Mouse (Mus musculus) gastrocnemius, postnatal 10 days (tissue): Measurements from ENCODE around the gene Man2a1. TPM values are rescaled to one million over a fixed set of nuclear protein-coding genes. Genes with fewer than 3 reads are reported as not detected.
"Not testable (repeated sequence)": the region's sequence is repeated elsewhere in the genome, so short reads cannot be mapped to it uniquely, and the experiment has no call there.

ENCODE experiments used
- DNase-seq: peaks from one replicate; pipeline ENCODE4 v3.0.0; 2021; ENCODE audit warnings: mixed read lengths
- total RNA-seq, 2 experiments: library from RNA; stranded (reverse); gene quantifications; 2 replicates each; pipeline ENCODE4 v1.2.3; 2021

The Man2a1 gene
- total RNA-seq, 2 experiments from 2014 or later = 26.8 to 35.2 TPM

DNA sequence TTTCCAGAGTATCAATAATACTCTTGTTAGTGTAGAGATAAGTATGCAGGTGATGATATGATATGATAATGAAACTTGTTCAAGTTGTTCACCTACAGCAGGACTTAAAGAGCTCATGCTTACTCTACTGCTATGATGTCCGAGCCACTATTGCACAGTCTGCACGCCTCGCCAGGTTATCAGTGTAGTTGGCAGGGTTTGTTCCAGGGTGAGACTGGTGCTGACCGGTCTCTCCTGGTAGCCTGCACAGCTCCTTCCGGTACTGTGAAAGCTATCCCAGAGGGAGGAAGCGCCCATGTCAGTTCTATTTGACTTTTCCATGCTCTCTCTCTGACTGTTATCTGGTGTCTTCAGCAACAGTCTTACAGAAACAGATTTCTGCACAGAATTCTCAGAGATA is 107.0 kb downstream of the Man2a1 start:
- DNase-seq = no peak

DNA sequence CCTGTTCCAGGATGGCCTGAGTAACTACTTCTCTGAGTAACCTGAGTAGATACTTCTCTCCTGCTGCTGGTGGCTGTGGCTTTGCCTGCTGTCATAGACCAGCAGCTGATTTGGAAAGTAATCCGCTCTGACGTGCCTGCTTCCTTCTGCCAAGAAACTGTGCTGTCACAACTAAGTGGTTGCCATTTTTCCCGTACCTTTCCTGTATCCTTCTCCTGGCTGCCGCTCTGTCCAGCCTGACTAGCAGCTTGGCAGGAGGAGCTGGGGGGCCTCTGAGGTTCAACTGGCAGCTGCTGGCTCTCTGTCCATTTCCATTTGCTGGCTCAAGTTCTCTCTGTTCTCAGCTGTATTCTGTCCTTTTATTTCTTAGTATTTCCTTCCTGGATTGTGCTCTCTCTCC is 115.8 kb downstream of the Man2a1 start:
- peak; percentile 50 for DNase-seq

DNA sequence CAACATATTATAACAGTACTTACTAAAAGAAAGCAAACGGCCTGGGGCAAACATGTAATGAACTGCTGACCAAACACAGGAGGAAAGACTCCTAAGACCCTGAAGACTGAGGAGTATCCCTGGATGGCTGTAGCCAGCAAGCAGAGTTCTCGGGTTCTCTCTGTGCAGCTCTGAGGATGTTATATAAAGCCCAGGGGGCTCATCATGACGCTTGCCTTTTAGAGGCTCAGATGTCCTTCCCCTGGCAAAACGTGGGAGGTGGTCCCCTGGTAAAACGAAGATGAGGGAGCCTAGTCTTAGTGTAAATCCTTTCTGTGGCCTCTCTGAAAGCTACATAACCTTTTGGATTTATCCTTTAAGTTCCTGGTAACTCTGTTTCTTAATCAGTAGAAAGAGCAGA is 119.2 kb downstream of the Man2a1 start:
- DNase-seq = no peak

DNA sequence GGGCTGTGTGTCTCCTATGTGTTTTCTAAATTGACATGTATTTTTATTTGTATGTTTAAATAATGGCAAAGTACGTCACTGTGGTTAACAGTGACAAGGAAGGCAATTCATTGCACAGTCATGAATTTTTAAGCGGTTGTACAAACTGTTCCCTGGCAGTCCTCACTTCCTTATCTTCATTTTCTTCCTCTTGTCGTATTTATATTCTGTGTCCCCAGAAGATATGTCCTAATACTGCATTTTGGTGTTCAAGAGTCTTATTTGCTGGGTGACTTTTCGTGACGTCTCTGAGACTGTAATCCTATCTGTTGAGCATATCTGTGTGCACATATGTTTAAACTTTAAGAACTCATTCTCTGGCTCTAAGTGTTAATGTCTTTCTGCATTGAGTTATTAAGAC is 120.6 kb downstream of the Man2a1 start:
- no peak for DNase-seq

DNA sequence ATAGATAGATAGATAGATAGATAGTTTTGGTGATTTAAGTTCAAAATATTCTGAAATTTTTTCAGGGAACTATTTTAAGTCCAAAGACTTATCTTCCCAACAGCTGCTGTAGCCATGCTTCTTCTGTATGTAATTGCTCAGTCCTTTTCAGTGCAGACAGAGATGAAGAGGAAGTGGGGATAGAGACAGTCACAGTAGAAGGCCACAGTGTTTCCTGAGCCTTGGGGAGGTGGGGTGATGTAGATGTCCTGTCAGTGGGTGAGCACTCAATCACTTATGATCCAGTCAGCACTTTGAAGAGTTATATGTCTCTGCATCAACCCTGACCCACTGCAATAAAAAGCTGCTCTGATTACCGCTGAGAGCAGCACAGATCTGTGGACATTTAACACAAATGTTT is 122.6 kb downstream of the Man2a1 start:
- DNase-seq = no peak

DNA sequence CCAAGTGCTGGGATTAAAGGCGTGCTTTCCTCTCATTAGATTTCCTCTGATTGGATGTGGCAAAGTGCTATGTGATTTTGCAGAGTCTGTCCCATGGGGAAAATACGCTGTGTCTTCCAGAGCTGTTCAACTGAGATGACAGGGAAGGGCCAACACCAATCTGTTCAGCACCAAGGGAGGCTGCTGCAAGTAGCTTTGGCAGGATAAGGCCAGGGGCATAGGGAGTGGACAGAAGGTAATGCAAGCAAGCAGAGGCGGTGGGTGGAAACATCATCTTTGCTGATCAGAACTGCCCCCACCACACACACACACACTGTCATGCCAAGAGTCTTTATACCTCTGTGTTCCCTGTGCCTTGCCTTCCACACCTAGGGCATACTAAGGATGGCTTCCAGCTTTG is 124.7 kb downstream of the Man2a1 start:
- DNase-seq = no peak

DNA sequence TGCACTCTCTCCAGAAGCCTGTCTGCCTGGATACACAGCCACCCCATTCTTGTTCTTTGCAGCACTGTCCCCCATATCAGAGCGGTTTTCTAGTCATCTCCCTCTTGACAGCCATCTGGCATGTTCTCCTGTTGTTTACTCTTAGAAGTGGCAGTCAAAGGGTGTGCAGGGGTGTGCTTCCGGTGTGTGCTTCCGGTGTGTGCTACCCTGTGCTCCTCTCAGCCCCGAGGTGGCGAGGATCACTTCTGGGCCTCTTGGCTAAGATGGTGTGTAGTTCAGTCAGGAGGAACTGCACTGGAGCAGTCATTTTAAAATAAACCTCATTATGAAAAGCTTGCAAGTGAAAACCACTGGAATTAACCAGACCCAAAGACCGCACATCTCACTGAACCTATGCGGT is 125.5 kb downstream of the Man2a1 start:
- no peak for DNase-seq

DNA sequence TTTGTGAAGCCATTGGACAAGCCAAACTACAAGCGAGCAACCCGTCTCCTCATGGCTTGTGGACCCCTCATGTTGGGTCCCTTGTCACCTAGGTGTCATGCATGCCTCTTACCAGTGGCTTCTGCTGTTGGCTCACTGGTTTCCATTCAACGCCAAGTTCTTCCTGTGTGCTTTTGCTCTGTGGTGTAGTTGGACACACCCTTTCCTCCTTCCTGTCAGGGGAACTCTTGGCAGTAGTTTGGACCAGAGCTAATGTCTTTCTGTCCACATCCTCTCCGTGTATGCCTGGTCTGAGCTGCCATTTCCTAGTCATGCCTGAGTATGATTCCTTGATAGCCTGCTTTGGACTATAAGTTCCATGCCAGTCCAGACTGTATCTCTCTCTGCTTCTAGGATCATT is 135.0 kb downstream of the Man2a1 start:
- no peak for DNase-seq

DNA sequence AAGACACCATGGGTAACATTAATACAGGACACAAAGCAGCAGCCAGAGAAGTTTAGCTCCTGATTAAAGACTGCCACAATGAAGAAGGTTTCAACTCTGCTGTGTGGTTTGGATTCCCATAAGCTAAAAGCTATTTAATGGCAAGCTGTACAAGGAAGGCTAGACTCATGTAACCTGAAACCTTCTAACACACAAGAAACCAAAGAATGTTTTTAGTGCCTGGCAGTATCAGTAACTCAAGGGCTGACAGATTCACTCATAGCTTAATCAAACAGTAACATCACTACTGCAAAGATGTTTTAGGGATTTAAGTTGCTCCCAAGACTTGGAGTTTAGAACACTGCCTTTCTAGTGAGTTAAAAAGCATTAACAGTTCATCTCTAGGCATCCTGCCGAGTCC is 137.4 kb downstream of the Man2a1 start:
- no peak for DNase-seq

DNA sequence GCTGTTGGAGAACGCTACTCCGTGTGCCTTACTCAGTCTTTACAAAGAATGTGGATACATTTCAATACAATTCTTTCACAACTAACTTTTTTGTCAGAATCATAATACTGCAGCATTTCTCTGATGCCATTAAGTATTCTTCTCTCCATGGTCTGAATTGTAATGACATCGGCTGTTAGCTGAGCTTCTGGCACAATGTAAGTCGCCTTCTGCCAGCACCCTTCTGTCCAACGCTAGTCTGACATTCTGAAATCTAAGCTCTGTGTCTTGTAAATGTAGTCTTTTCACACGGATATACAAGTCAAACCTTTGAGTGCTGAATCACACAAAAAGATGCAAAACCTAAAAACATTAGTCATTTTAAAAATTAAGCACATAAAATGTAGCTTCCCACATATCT is 138.6 kb downstream of the Man2a1 start:
- no peak for DNase-seq

DNA sequence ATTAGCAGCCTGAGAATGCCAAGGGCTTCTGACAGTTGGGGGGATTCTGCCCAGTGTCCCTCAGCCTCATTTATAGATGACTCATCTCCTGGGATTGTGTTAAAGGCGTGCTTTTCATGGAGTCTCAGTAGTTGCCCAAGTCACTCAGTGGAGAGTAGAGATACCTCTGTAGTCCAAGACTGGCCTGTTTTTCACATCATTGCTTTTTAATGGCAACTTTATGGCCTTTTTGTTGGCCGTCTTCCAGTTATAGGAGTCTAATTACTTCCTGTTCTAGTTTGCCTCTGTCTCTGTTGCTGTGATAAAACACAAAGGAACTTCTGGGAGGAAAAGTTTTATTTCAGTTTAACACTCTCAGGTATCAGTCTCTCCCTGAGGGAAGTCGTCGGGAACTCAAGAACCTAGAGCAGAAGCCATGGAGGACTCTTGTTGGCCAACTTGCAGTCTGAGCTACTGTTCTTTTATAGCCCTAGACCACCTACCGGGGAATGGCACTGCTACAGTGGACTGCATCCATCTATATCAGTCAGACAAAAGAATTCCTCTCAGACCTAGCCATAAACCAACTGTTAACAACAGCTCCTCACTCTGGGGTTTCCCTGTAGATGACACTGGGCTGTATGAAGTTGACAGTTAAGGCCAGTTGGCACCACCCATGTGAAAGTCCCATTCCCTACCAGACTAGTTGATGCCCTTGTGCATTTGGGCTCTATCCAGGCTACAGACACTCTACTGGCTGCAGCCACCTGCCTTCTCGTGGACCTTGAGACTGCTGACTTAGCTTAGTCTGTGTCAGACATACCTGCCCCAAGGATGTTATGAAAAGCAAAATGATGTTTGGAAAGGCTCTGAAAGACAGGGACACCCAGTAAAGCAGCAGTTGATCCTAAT is 142.4 kb downstream of the Man2a1 start:
- DNase-seq = no peak

DNA sequence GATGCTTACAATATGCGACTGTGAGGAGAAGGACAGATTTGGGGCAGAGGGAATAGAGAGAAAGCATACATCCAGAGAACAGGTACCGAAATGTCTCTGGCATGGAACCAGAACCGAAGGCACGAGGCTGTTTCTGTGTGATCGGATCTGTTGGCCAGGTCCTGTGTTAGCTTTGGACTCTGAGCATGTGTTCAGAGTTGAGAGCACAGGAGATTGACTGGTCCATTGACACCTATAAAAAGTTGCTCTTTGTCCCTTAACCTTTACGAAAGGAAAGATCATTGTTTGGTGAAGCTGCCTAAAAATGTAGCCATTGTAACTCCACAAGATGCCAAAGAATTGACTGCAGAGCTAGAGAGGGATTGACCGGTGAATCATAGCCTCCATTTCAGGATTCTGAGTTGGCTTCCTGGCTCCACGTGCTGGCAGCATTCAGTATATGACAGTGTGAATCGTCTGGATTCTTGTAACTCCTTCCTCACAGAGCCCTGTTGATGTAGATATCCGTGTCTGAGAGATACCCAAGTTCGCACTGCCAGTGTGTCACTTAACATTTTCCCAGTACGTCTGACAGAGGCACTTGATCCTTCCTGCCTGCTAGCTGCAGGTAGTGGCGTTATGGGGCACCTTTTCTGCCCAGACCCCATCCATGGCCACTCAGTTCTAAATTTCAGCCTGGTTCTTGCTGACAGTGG is 143.2 kb downstream of the Man2a1 start:
- no peak for DNase-seq

DNA sequence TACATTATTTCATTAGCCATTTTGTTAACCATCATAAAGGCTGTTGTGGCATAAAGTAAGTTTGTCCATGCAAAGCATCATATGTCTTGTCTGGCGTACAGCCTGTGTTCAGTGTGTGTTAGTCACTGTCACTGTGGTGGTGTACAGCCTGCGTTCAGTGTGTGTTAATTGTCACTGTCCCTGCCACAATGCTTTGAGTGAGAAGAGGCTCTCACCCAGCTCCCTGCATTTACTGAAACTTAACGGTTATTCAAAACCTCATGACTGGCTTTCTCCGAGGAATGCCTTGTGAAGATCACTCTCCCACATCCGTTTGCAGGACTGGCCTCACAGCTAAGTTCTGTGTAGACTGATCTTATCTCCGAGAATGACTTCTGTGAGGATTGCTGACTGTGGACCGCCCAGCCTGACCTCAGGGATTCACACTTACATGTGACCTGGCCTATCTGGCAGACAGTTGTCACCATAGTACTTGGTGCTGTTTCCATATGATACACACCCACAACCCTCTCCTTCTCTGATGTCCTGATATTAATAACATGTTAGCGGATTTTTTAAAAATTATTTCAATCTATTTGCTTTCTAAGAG is 146.2 kb downstream of the Man2a1 start:
- no peak for DNase-seq

DNA sequence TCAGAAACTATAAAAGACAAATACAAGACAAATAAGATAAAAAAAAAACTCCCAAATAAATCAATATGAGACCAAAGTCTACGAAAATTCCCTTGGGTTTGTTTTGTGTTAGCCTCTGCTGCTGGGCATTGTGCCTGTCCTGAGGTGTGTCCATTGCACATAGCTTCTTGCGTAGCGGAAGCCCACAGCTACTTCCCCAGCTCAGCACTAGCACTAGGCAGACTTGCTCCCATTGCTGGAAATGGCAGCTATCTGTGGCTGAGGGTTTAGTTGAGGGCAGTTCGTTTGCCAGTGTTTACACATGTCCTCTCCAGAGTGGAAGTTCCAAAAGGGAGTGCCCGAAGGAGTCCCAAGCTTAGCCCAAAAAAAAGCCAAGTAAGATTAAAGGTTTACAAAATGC is 146.9 kb downstream of the Man2a1 start:
- no peak for DNase-seq

DNA sequence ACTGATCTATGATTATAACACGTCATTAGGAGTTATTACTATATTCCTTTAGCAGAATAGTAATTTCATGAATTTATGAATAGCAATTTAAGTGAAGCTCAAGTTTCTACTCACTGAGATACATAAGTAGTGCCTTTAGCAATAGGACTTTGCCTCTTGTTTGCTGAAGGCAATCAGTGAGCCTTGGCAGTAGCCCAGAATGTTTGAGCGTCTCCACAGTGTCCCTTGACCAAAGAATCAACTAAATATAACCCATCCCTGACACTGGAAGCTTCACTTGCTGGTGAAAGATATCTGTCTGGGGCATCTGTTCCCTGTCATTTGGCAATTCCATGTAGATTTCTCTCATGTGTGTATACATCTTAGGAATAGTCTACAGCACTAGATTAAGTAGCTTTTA is 147.6 kb downstream of the Man2a1 start:
- DNase-seq = peak; percentile 12

DNA sequence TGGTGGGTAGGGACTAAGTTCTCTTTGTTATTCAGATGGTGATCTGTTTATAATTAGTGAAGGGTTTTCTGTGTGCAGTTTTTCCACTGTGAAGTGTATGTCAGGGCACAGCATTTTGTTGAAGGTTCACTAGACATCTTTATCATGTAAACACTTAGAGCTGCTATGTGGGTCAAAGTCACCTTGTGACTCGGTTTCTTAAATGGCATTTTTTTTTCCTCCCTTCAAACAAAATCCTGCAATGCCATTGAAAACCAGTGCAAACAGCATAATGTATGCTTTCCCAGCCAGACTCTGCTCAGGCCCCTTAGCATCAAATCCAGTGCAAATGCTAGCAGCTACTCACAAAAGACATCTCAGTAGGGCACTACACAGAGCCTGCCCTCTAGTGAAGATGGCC is 148.6 kb downstream of the Man2a1 start:
- no peak for DNase-seq

DNA sequence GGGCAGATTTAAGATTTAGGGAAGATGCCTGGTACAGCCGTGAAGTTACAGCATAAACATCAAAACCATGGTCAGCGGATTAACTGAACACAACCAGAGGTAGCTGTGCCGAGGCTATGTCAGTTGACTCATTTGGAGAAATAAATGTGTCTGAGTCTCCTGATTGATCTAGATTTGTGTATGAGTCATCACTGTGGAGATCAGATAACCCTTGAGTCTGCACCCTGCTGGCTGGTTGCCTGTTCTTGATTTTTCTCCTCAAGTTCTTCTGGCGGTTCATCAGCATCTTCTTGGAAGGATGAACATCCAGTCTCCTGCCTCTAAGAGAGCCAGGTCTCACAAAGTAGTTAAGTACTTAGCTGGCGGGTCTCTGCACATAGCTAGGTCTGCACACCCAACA is 150.7 kb downstream of the Man2a1 start:
- no peak for DNase-seq

DNA sequence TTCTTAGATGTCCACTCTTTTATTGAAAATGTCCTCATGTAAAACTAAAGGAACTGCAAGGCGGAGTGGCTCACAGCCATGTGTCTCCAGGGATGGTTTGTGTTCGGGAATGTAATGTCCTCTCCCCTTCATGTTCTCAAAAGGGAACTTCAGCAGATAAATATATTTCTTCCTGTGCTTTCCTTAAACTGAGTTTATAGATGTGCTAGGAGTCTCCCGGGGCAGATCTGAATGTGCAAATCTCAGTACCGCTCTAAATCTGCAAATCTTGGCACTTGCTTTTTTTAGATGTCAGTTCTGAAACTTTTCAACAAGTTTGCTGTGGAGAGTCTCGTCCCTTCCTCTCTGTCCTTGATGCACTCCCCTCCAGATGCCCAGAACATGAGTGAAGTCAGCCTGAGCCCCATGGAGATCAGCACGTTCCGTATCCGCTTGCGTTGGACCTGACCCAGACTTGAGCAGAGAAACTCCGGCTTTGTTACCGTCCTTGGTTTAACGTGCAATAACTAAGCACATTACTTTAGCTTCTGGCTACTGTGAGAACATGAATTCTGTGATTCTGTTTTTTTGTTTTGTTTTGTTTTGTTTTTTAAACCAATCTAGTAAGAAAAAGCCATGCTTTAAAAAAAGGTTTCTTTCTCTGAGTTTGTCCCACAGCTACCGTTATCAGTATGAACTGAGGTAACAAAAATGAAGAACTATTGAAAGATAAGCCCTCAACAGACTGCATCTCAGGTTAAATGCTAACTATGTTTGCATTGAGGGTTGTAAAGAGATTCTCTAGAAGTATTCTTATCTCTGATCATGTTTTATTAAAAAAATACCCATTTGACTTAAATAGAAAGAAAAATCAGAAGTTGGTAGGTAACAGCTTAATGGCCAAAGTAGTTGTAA is 151.8 kb downstream of the Man2a1 start:
- no peak for DNase-seq

DNA sequence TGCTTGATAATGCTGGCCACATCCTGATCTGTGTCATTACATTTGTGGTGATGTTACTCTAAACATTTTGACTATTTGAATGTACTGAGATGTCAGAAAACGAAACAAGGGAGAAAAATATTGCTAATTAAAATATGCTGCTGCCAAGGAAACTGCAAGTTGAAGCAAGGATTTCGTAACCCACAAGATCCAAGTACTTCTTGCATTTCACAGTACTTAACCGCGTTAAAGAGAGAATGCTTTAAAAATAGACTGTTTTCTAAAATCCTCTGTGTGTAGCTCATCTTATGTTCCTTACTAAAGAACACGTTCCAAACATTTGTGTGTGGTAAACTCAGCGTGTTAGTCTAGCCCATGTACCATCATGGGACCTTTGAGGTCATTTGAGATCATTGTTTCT is 153.0 kb downstream of the Man2a1 start:
- DNase-seq = no peak

DNA sequence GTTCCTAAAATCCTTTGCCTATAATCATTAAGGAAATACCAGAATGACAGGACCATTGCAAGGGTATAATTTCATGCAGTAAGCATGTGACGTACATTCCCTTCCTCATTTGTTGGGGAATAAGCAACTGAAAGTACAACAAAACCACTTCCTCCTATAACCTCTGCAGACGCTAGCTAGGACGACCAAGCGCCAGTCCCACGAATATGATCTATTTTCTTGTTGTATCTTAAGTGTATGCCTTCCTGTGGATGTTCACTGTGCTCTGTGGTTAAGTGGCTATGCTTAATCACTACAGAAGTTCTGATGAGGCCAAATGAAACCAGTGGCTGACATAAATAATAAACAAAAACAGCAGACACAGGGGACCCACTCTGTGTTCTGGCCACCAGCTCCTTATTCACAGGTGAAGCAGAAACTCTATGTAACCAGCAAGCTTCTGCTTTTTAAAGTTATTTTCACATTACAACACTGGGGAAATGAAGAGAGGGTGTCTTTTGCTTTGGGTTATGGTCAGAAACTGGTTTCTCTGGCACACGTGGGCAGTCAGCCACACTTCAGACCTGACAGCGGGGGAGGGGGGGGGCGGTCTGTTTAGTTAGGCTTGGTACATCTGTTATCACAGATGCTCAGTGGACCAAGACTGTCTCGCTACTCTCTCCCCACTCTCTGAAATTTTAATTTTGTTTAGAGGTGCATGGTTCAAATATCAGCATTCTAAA is 153.8 kb downstream of the Man2a1 start:
- DNase-seq = no peak

DNA sequence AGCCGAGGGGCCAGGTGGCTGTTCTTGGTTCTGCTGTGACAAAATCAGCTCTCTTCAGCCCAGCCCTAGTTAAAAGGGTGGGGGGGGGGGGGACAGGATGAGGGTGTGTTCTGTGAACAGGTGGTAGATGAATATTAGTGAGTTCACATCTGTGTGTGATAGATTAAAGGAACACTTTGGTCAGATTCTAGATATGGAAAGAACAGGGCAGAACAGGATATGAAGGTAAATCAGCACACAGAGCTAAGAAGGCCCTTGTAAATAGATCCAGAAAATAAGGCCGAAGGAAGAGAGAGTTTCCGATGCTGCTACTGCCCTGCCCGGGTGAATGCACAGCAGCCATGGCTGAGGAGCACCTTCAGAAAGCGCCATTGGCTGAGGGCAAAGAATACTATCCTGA is 154.7 kb downstream of the Man2a1 start:
- no peak for DNase-seq

DNA sequence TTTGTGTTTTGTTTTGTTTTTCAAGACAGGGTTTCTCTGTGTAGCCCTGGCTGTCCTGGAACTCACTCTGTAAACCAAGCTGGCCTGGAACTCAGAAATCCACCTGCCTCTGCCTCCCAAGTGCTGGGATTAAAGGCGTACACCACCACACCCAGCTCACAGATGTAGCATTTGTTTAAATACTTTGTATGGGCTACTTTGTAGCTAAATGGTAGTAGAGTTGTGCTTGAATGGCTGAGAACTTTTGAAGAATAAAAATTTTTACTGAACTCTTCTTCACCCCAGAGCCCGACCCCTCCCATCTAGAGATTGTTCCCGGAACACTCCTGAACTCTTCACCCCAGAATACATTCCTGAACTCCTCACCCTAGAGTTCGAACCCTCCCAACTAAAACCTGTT is 162.1 kb downstream of the Man2a1 start:
- DNase-seq = not testable (repeated sequence)
